Mouse (Mus musculus) thymus, adult 18-20 months (tissue): ENCODE data around the gene Ankrd13c.
A peak's percentile ranks its signal among the peaks of the same experiment; 100 is the strongest.
"Not testable (repeated sequence)": the region's sequence is repeated elsewhere in the genome, so short reads cannot be mapped to it uniquely, and the experiment has no call there.

Experiments
- DNase-seq, 2 experiments: peaks; one replicate each; pipeline ENCODE4 v3.0.0; 2022; ENCODE audit warnings: mixed read lengths in 2 of 2

The Ankrd13c gene

GRCm38 (mm10) chr3:157946843-157947358, at the start of gene Ankrd13c:
Gene Ankrd13c (plus strand): TSS chr3:157947239.
- DNase-seq = peak; percentile 77 to 85

DNA sequence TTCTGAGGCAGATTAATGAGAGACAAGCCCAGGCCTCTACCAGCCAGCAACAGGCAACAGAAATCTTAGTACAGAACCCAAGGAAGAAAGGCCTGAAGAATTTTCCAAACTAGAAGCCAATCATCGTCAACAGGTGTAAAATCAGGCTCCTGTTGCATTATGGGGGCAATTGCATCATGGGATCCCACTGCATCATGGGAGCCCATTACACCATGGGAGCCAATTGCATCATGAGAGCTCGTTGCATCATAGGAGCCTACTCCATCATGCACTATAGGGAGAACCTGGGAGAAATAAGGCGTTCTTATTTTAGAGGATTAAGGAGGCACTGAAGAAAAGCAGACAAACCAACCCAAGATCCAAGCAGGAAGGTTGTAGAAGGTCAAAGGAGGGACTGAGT, 49.4 kb upstream of the Ankrd13c start:
- no peak for DNase-seq

GRCm38 (mm10) chr3:157899986-157900385, 47.1 kb upstream of the Ankrd13c start:
- DNase-seq = no peak

DNA sequence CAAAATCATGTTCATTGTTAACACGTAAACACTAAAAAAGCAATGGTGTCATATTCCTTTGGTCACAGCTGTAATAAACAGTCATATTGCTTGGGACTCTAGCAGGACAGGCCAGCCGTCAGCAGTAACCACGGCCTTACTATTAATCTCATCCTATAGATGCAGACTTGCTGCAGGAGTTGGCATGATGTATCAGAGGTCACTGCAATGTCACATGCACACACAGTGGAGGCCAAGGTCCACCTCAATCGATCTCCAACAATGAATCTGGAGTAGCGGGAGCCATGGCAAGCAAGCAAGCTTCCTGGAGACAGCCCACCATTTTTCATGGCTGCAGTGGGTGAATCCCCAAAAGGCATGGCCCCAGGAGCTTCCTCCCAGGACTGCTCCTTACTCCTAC, 45.3 kb upstream of the Ankrd13c start:
- DNase-seq = no peak

- DNase-seq = no peak
These were observed 38.9 kb upstream of the Ankrd13c start for GRCm38 (mm10) chr3:157908166-157908565.

DNA sequence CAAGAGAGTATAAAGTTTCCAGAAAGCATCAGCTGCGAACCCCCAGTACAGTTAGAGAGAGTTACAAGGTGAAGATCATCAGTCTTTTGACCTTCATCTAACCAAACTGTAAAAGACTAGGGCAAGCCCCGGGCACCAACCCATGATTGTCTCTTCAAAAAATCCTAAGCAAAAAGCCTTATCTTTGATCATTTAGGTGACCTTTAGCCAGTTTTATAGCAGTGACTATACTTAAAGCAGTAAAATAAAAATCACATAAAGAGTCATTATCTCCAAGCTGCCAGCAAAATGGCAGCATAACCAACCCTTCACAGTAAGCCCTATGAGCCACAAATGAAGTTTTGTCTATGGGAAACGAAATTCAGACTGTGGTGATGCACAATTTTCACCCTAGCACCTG, 36.8 kb upstream of the Ankrd13c start:
- no peak for DNase-seq

DNA sequence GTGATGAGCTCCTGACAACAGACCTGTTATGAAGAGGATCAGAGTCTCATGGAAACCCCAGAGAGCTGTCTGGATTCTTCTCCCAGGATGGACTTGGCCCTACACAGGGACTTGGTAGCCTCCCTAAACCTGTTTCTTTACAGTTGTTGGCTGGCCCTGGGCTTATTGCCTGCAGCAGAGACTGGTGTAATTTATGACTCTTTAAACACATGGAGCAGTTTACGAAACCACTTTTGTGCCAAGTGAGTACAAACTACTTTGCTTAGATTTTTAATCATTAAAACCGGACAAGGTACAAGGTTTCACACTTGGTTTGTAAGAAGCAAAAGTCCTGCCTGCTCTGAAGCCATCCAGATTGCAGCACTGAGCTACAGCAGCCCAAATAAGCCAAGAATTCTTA, 34.9 kb upstream of the Ankrd13c start:
- DNase-seq = no peak

- DNase-seq = no peak
These were observed 30.7 kb upstream of the Ankrd13c start for GRCm38 (mm10) chr3:157916336-157916735.

GRCm38 (mm10) chr3:157921376-157921775, 25.7 kb upstream of the Ankrd13c start:
- no peak for DNase-seq

DNA sequence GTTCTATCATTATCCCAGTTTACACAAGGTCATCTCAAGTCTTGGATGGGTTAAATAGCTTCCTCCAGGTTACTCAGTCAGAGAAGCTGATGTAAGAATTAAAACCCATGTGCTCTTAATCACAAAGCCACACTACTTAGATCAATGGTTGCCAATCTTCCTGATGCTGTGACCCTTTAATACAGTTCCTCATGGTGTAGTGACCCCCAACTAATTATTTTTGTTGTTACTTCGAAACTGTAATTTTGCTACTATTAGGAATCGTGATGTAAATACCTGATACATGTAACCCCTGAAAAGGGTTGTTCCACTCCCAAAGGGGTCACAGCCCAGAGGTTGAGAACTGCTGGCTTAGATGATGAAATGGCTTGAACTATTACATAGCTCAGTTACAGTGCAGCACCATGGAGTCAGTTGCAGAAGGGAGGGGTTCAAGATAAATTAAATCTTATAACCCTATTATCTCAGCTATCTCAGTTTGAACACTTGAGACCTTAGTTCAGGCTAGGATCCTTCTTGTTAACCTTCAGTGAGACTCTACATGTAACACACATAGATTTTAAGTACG, 23.7 kb upstream of the Ankrd13c start:
- no peak for DNase-seq

DNA sequence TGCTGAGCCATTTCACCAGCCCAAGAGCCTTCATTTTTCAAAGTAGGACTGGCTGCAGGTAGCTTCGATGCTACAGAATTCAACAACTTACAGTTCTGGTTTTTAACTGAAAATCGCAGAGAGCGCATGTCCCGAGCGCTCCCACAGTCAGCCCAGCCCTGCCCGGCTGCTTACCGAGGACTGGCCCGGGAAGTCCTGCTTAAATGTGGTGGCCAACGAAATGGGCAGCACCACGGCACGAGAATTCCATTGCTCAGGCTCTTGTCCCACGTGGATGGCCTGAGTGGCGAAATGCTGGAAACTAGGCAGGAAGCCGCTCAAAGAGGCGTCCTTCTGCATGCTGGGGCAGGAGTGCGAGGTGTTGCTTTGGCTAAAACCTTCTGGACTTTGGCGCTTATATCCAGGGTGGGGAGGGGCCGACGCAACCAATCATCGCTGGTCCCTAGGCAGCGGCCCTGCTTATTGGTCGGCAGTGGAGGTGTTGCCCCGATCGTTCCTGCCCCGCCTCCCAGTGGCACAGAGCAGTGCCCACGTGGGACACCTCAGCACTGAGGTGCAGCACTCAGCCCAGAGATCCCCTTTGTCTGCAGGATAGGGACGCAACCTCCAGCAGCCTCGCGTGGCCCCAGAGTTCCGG, 22.2 kb upstream of the Ankrd13c start, which contains the start of gene Cth:
Cth (minus strand) TSS at position 386 of the 637 bp plus-strand sequence.
- DNase-seq = peak; percentile 49 to 63

DNA sequence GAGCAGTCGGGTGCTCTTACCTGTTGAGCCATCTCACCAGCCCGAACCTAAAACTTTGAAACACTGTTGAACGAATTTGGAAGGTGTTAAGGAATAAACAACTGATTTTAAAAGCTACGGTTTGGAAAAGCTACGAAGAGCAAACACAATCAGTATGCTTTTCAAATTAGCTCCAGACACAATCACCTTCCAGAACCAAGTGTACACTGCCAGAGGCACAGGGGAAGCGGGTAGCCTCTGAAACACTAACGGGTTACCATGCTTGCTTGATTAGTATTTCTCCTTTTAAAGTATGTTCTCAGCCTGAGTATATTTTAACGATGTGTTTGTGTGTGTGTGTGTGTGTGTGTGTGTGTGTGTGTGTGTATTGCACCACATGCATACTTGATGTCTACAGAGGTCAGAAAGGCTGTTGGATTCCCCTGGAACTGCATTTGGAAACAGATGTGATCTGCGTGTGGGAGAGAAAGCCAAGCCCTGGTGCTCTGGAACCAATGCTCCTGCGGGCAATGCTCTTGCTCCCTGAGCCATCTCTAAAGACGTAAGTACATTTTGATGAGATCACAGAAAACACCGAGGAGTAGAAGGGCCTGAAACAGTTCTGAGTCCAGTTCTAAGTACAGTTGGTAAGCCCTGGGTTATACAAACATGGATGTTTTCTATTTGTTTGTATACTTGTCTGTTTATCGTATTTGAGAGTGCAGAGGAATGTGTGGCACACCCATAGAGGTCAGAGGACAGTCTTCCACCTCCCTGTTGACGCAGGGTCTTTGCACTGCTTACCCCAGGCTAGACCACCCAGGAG, 21.1 kb upstream of the Ankrd13c start:
- DNase-seq = no peak

DNA sequence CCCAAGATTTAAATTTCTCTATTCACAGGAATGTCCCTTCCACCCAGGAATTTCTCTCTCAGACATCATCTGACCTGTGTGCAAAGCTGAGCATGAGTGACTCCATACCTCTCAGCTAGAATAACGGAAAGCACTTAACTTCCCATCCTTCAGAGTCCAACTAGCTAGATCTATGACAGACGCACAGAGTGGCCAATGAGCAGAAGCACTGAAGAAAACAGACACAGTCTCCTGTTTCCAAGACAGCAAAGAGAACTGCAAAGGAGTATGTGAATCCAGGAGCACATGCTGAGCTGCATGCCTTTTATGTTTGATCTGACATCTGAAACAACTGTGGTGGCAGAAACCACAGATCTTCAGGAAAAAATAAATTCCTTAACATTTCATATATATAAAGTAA, 20.3 kb upstream of the Ankrd13c start:
- DNase-seq = no peak

DNA sequence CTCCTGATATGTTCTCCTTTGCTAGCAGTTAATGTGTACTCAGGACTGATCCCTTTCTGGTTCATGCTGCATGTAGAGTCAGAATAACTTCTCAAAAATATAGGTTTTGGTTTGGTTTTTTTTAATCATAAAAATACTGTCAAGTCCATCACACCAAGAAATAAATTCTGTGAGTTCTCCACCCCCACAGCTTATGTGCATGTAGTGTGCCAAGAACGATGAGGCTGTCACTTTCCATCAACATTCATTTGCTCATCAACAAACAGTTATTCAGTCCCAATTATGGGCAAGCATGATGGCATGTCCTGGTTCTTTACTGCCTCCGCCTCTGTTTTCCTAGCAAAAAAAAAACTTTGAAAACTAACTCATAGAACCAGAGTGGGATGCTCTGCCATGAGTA, 18.3 kb upstream of the Ankrd13c start:
- no peak for DNase-seq

GRCm38 (mm10) chr3:157929417-157929816, 17.6 kb upstream of the Ankrd13c start:
- DNase-seq = no peak

DNA sequence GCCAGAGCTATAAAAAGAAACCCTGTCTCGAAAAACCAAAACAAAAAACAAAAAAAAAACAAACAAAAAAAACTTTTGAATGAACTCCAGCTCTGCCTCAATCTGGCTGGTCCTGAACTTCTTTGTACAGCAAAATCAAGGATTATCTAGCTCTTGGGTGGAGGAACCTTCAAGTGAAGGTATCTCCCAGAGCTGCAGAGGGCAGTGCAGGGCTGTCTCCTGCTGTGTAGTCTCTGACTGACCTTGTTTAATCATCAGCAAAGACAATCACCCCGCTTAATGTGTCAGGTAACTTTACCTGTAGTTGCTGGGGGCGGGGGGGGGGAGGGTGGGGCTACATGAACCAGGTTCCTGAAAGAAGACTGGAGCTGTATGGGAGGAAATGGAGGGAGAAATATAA, 15.4 kb upstream of the Ankrd13c start:
- DNase-seq = no peak

DNA sequence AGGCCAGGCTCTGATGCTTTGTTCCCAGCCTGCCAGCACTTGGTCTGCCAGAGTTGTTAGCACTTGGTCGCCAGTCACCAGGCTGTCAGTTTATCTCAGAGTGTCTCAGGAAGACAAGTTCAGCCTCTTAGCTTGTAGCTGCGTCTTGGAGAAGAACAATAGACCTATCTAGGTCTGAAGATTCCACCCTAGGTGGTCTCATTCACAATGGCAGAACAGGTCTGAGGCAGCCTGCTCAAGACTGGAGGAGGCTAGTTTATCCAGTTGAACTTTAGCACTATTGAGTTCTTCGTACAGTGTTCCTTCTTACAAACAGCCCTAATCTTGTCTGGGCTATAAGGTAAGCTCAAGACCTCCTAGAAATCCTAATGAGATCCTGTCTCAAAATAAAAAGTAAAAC, 15.0 kb upstream of the Ankrd13c start:
- no peak for DNase-seq

DNA sequence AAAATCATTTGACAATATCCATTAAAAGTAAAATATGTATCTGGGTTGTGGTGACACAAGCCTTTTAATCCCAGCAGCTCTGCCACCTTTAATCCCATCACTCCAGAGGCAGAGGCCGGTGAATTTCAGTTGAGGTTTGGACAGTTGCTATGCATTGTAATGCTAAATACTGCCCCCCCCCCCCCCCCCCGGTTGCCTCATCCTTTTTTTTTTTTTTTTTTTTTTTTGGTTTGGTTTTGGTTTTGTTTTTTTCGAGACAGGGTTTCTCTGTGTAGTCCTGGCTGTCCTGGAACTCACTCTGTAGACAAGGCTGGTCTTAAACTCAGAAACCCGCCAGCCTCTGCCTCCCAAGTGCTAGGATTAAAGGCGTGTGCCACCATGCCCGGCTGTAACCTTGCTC, 13.8 kb upstream of the Ankrd13c start:
- not testable (repeated sequence) for DNase-seq

- no peak for DNase-seq
These were observed 12.7 kb upstream of the Ankrd13c start for GRCm38 (mm10) chr3:157934301-157934823.

DNA sequence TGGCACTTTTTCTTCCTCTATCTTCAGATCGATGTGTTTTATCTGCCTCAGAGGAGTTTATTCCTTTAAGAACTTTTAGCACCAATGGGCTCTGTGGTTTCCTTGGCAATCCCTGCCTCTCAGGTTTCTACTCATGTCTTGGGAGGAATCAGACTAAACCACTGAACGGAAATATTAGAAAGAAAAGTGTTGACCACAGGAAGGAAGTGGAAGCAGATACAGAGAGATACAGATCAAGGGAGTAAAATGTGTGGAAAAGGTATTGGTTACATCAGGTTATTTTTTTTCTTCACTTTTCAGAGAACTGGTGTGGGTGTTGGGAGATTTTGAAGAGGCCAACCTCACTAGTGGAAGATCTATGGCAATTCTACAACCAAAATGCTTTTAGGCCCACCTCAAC, 8.5 kb upstream of the Ankrd13c start:
- DNase-seq = no peak

DNA sequence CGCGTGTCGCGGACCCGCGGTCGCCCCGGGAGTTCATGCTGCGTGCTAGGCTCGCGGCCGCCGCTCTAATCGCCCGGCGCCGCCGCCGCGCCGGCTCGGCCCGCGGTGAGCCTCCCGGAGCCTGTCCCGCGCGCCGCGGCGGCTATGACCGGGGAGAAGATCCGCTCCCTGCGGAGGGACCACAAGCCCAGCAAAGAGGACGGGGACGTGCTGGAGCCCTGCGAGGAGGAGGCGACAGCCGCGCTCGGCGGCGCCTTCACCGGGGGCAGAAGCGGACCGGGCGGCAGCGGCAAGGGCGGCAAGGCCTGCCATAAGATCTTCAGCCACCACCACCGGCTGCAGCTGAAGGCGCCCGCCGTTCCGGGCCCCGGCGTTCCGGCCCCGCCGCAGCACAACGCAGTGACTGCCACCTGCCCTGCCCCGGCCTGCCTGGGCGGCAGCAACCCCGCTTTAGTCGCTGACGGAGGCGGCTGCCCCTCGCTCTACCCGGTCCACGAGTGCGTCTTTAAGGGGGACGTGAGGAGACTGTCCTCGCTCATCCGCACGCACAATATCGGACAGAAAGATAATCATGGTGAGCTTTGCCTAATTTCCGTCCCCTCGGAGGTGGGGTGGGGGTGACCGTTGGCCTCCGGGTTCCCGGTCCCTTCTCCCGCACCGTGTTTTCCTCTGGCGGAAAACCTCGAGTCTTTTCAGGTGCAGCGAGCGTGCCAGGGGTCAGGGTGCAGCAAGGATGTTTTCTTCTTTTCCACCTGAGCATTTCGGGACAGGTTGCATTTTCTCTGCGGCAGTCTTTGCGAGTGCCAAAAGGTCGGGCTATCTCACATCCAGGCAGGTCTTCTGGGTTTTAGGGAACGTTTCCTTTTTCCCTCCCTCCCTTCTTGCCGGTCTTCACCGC, 593 bp downstream of the Ankrd13c start:
- peak; percentile 29 to 37 for DNase-seq

DNA sequence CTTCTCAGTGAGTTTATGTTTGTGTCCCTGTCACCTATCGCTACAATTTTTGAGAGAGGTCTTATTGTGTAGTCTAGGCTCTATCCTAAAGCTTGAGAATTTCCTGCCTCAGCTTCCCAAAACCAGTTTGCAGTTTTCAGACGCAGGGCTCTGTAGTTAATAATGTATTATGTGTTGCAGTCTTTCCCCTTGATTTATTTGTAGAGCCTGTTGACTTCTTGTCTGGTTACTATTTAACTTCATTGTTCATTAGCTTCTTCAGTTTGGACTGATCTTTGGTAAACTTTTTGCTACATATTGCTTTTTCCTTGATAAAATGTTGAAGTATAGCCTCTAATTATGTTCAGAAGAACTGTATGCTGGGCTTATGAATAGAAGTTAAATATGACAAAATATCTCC, 5.7 kb downstream of the Ankrd13c start:
- no peak for DNase-seq

- no peak for DNase-seq
These were observed 8.4 kb downstream of the Ankrd13c start for GRCm38 (mm10) chr3:157955466-157955865.
